Mouse (Mus musculus): ENCODE measurements at regions not wholly inside any gene's neighbourhood (a gene's known extent, or its start where the extent isn't known, plus 50 kb on each side); places are given as distances from the start of the nearest gene placed in this dataset.

GRCm38 (mm10) chr15:62400984-62401609, 1443.9 kb downstream of the Gsdmc2 start:
- TF ChIP-seq POLR2A (IDR thresholded peaks at IDR 0.05; ENCODE audit: insufficient read length, low read depth) (no peak), REST (IDR thresholded peaks at IDR 0.05; ENCODE audit: insufficient read depth, insufficient read length) (no peak), E2F4 (IDR thresholded peaks at IDR 0.05; ENCODE audit: insufficient read depth) (no peak), CEBPB (IDR thresholded peaks at IDR 0.05; ENCODE audit: insufficient read depth, poor library complexity, severe bottlenecking) (no peak), USF1 (IDR thresholded peaks at IDR 0.05; ENCODE audit: low read depth) (no peak), TCF12 (IDR thresholded peaks at IDR 0.05; ENCODE audit: insufficient read depth, poor library complexity, severe bottlenecking) (no peak), TCF3 (IDR thresholded peaks at IDR 0.05; ENCODE audit: insufficient read length, low read depth) (no peak)
